Mouse (Mus musculus) MN1 (cell line): ENCODE results near the gene Ttn.

Experiments used
- DNase-seq: peaks from one replicate; pipeline ENCODE4 v3.0.0-alpha.2; 2016; ENCODE audit warnings: low spot score

Ttn gene

DNA sequence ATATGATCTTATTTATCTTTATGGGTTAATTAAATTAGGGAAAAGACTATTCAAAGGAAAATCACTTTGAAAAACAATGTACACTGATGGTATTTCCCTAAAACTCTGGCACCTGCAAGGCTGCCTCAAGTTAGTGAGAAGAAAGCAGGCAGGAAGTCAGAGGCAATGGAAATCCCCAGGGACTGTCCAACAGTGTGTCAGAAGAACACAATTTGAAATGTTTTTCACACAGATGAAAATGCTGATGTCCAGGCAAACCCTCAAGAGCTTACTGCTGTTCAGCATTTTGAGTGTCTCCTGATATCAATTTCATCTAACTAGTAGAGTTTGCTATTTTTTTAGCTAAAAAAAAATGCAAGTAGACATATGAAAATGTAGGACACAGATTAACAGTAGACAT is 161.9 kb downstream of the Ttn start:
- DNase-seq: no peak

GRCm38 (mm10) chr2:76817796-76818195 is 164.6 kb downstream of the Ttn start:
- DNase-seq: no peak

DNA sequence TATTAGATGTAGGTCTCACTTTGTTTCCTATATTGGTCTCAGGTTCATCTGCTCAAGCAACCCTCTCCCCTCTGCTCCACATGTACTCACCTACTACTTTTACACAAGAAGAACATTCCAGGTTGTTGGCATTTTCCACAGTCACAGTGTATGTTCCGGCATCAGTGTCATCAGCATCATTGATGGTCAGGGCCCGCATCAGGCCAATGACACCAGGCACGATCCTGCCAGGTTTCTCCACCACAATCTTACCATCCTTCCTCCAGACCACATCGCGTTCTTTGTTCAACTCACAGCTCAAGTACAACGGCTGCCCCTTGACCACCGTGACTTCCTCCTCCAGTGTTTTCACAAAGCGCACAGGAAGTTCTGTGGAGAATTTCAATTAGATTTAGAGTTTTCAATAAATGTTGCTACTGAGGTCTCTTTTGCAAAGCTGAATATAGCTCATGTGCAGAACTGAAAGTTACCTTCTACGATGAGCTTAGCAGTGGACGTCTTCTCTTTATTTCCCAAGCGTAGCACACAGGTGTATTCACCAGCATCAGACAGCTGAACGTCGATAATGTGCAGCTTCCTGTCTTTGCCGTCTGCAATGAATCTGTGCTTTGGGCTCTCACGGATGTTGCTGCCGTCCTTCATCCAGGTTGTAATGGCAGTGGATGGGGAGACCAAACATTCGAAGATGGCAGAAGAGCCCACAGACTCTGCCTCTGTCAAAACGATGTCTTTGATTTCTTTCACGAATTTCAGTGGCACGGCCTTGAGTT is 168.1 kb downstream of the Ttn start:
- no peak for DNase-seq

- no peak for DNase-seq
Measured at GRCm38 (mm10) chr2:76811160-76811559, 171.2 kb downstream of the Ttn start.

- DNase-seq: no peak
Measured at GRCm38 (mm10) chr2:76808334-76808733, 174.0 kb downstream of the Ttn start.

DNA sequence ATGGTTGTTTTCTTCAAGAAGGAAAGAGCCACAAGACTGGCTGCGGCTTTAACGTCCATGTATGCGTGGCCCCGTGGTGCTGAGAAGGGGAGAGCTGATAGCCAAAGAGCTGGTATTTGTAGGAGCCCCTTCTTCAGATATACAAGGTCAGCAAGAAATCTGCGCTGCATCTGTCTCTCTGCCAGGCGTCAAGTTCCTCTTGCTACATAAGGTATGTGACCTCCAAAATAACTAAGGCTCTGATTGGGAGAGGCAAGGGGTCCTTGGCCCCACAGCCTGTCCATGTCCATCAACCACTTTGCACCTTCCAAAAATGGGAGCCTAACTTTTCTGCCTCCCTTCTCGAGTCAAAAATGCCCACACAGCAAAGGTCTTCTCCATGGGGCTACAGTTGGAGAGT is 175.1 kb downstream of the Ttn start:
- DNase-seq: no peak

- no peak for DNase-seq
Measured at GRCm38 (mm10) chr2:76806861-76807260, 175.5 kb downstream of the Ttn start.

- DNase-seq: no peak
Measured at GRCm38 (mm10) chr2:76806376-76806775, 176.0 kb downstream of the Ttn start.

DNA sequence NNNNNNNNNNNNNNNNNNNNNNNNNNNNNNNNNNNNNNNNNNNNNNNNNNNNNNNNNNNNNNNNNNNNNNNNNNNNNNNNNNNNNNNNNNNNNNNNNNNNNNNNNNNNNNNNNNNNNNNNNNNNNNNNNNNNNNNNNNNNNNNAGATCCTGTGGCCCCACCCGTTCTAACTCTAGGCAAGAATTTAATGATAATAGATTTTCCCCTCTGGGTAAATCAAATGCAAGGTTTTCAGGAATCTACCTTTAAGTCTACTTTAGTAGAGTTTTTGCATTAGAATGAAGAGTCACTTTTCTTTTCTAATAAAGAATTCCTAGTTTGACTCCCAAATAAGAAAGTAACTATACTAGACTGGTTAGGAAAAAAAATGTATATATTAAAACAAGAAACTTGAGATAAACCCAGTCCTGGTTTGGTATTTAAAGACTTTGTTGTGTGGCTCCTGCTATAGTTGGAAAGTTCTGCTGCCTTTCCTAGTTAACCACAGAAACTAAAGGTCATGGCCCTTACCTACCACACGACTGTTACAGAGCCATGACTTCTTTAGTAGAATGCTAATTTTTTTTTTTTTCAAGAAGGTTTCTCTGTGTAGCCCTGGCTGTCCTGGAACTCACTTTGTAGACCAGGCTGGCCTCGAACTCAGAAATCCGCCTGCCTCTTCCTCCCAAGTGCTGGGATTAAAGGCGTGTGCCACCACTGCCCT is 177.0 kb downstream of the Ttn start:
- DNase-seq: no peak

DNA sequence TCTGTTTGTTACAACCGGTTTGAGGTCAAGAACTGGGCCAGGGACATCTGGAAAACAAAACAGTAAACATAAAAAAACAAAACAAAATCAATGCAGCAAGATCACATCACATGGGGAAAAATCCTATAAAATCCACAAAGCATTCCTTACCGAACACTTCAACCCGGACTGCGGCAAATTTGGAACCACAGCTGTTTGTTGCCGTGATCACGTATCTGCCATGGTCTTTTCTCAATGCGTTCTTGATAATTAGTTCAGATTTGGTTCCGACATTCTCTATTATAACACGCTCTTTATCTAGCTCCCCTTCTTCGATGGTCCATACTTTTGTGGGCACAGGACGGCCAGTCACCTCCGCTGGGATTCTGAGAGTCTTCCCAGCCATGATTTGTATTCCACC is 198.2 kb downstream of the Ttn start:
- no peak for DNase-seq

GRCm38 (mm10) chr2:76780792-76781191 is 201.6 kb downstream of the Ttn start:
- DNase-seq: no peak

DNA sequence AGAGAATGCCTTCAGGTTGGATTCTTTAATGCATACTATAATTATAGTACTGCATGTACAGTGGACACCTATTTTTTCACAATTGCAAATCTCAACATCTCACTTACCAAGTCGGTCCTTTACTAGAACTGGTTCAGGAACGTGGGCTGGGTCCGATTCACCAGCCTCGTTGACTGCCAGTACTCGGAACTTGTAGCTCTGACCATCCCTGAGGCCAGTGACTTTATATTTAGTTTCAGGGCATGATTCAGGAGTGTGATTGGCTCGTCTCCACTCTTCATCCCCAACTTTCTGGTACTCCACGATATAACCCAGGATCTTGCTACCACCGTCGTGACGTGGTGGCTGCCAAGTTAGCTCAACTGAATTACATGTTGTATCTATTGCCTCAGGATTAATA is 212.5 kb downstream of the Ttn start:
- DNase-seq: no peak

GRCm38 (mm10) chr2:76767231-76767630 is 215.1 kb downstream of the Ttn start:
- DNase-seq: no peak

- DNase-seq: no peak
Measured at GRCm38 (mm10) chr2:76764526-76764925, 217.8 kb downstream of the Ttn start.

- no peak for DNase-seq
Measured at GRCm38 (mm10) chr2:76762154-76762553, 220.2 kb downstream of the Ttn start.

DNA sequence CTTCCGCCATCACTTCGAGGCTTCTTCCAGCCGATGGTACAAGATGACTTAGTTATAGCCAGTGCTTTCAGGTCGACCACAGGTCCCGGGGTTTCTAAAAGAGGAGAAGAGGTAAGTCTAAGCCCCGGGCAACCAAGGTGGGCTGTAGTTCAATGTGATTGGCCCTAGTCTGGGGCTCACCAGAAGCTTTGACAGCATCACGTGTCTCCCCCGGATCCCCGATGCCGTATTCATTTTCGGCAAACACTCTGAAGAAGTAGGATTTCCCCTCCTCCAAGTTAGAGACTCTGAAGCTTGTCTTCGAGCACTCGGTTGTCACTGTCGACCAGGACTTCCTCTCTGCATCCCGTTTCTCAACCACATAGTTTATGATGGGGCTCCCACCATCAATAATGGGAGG is 225.9 kb downstream of the Ttn start:
- DNase-seq: no peak

- DNase-seq: no peak
Measured at GRCm38 (mm10) chr2:76751993-76752392, 230.4 kb downstream of the Ttn start.

- DNase-seq: no peak
Measured at GRCm38 (mm10) chr2:76749341-76750110, 232.8 kb downstream of the Ttn start.

- DNase-seq: no peak
Measured at GRCm38 (mm10) chr2:76748696-76749095, 233.7 kb downstream of the Ttn start.

DNA sequence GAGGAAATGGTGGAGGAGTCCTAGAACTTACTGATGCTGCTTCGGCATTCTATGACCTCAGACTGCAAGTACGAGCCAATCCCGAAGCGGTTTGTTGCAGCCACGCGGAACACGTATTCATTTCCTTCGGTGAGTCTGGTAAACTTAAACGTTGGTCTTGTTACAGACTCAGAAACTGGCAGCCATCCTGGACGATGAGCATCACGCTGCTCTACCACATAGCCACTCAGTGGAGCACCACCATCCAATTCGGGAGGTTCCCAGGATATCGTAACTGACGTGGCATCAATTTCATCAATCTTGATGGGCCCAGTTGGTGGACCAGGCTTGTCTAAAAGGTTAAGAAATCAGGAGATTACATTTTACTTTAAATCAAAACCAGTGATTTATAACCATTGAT is 262.7 kb downstream of the Ttn start:
- DNase-seq: no peak

DNA sequence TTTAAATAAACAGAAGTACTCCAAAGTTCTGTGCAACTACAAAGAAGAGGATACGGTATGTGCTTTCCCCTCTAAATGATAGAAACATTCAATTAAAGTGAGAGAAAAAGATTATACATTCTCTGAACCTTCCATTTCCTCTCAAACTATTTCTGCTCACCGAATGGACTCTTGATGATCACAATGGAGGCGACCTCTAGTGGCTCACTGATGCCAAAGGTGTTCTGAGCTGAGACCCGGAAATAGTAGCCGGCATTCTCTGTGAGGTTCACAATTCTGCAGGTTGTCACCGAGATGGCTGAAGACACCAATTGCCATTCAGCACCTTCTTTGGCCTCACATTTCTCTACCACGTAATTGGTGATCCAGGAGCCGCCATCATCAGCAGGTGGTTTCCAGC is 267.4 kb downstream of the Ttn start:
- no peak for DNase-seq

GRCm38 (mm10) chr2:76708512-76708911 is 273.8 kb downstream of the Ttn start:
- DNase-seq: no peak

GRCm38 (mm10) chr2:76705655-76706054 is 276.7 kb downstream of the Ttn start:
- DNase-seq: no peak
